Mouse (Mus musculus): ENCODE measurements at regions not wholly inside any gene's neighbourhood (a gene's known extent, or its start where the extent isn't known, plus 50 kb on each side); places are given as distances from the start of the nearest gene placed in this dataset.

DNA sequence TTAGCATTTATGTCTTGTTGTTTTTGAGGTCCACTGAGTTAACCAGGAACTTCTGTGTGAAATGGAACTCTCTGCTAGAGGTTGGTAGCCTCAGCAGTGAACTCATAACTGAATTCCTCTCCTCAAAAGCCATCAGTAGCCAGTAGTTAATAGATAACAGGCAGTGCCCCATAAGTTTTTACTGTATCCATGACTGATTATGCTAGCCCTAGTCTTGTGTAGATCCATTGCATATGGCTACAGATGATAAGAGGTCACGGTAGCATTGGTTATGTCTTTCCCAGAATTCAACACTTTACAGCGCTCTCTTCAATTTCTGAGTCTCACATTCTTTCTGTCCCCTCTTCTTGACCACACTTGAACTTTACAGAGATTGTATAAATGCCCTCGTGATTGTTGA is 499.7 kb upstream of the Dab2 start:
- TF ChIP-seq CTCF (IDR thresholded peaks at IDR 0.05; ENCODE audit: low read depth, low read length) (no peak), EP300 (IDR thresholded peaks at IDR 0.05; ENCODE audit: insufficient read depth, low read depth, low read length) (no peak), POLR2A (IDR thresholded peaks at IDR 0.05; ENCODE audit: insufficient read depth, low read length) (no peak)
